Mouse (Mus musculus) kidney, postnatal 0 days (tissue): ENCODE data around the gene Olfr961. TPM values are rescaled to one million over a fixed set of nuclear protein-coding genes. Genes with fewer than 3 reads are reported as not detected.

Experiments used
- ATAC-seq: fragments of 200-750 bp; cut with Nextera tagmentation; replicated peaks from 2 replicates; pipeline ENCODE4 v1.8.0; 2017; ENCODE audit warnings: low read depth, moderate number of reproducible peaks, moderate TSS enrichment, moderate library complexity; ENCODE audit not compliant: low FRiP score
- DNase-seq: peaks from one replicate; pipeline ENCODE4 v3.0.0-alpha.2; 2016; ENCODE audit warnings: low spot score
- H3K27ac ChIP-seq: fragments of 300-500 bp; sonication (generic); 2 replicates; pipeline ENCODE4 v1.5.1; 2014; ENCODE audit warnings: mild to moderate bottlenecking
- H3K27me3 ChIP-seq: fragments of 300-500 bp; sonication (generic); 2 replicates; pipeline ENCODE4 v1.6.1; 2014; ENCODE audit warnings: low read length, mixed read lengths; ENCODE audit not compliant: insufficient read depth
- H3K36me3 ChIP-seq: fragments of 300-500 bp; sonication (generic); 2 replicates; pipeline ENCODE4 v1.6.1; 2014; ENCODE audit warnings: low read length, mixed read lengths; ENCODE audit not compliant: insufficient read depth
- H3K4me1 ChIP-seq: fragments of 300-500 bp; sonication (generic); replicated peaks from 2 replicates; pipeline ENCODE4 v1.6.1; 2014; ENCODE audit warnings: antibody characterized with exemption, low read length, mixed read lengths; ENCODE audit not compliant: insufficient read depth
- H3K4me2 ChIP-seq: fragments of 300-500 bp; sonication (generic); 2 replicates; pipeline ENCODE4 v1.6.1; 2014; ENCODE audit warnings: mild to moderate bottlenecking, low read length, moderate library complexity, mixed read lengths
- H3K4me3 ChIP-seq: fragments of 300-500 bp; sonication (generic); replicated peaks from 2 replicates; pipeline ENCODE4 v1.5.1; 2014; ENCODE audit warnings: low read depth, low read length
- H3K9ac ChIP-seq: fragments of 300-500 bp; sonication (generic); 2 replicates; pipeline ENCODE4 v1.6.1; 2014; ENCODE audit warnings: low read depth, low read length
- H3K9me3 ChIP-seq: fragments of 300-500 bp; sonication (generic); replicated peaks from 2 replicates; pipeline ENCODE4 v1.6.1; 2016; ENCODE audit warnings: low read length, inconsistent platforms, mixed read lengths
- CTCF ChIP-seq: IDR thresholded peaks from 2 replicates; pipeline ENCODE4 v1.5.1; 2016; ENCODE audit warnings: antibody characterized with exemption, low read depth, mild to moderate bottlenecking, moderate library complexity
- WGBS: fragments of 180-500 bp; shearing (Covaris S2); extraction: QIAGEN DNeasy Blood & Tissue Kit; methylation state at CpG from one replicate; pipeline ENCODE4 v1.1.7; 2014; 5-methylcytosine and 5-hydroxymethylcytosine counted together
- polyA plus RNA-seq: library from polyadenylated mRNA; unstranded; fragments of >200 nt; fragmentation: Nextera tagmentation; extraction: Ambion mirVana; gene quantifications from 2 replicates; pipeline ENCODE4 v1.2.1, GENCODE M21; 2015

The Olfr961 gene
- polyA plus RNA-seq, 1 experiment from 2014 or later, result not detected

DNA sequence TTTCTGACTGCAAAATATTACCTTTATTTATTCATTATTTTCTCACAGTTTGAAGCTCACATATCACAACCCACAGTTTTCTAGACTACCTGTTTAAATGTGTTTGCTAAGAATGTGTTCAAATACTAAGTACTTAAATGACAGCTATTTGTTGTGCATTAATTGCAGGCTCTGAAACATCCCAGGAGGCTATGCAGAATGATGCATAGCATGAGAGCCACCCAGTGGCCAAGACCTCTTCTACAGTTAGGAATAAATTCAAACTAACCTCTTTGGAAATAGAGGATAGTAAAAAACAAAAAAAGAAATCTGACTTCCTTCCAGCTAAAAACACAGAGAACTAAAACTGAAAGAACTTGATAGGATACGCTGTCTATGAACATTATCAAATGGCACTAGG lies 32.9 kb upstream of the Olfr961 start:
- Histone ChIP-seq H3K27ac (no peak overlapping the region), H3K4me1 (no peaks in the 10 kb centered on the region), H3K4me3 (no peak overlapping the region), H3K4me2 (no peak overlapping the region), H3K36me3 (no peaks in the 10 kb centered on the region), H3K9me3 (no peaks in the 10 kb centered on the region), H3K9ac (no peak overlapping the region), H3K27me3 (no peaks in the 10 kb centered on the region)
- DNase-seq, result peak; percentile 60
- TF ChIP-seq CTCF, result peak; percentile 65
- 61% methylated on average over 1 of the region's 1 CpGs for WGBS
- ATAC-seq, result no peak

DNA sequence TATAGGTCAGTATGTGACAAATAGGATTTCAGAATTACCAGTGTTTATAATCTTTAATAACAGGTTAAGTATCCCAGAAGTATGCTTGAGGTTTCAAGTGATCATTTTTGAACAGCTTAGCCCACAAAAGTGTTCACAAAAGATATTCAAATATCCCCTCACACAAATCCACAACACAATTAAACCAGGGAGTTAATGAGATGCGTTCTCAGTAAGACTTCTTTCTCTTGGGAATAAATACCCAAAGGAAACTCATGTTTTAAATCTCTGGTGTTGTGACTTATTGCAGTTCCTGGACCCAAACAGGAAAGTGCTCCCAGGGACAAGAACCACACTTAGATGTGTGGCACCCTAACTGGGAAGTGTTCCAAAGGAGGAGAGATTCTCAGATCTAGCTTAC lies 23.8 kb upstream of the Olfr961 start, which contains the start of gene Olfr960:
TSS of gene Olfr960 (plus strand) at position 301 of the 400 bp plus-strand sequence.
- DNase-seq, result no peak
- 83% methylated on average over 1 of the region's 1 CpGs for WGBS
- no peaks in the 10 kb centered on the region for H3K9me3 ChIP-seq
- H3K36me3 ChIP-seq, result no peaks in the 10 kb centered on the region
- H3K4me2 ChIP-seq, result no peak within 1 kb of the TSS
- no peak within 1 kb of the TSS for H3K4me3 ChIP-seq
- no peak for ATAC-seq
- no peak within 1 kb of the TSS for H3K27ac ChIP-seq
- no peaks in the 10 kb centered on the region for H3K4me1 ChIP-seq
- no peaks in the 10 kb centered on the region for H3K27me3 ChIP-seq
- TF ChIP-seq CTCF, result no peak
- no peak within 1 kb of the TSS for H3K9ac ChIP-seq

DNA sequence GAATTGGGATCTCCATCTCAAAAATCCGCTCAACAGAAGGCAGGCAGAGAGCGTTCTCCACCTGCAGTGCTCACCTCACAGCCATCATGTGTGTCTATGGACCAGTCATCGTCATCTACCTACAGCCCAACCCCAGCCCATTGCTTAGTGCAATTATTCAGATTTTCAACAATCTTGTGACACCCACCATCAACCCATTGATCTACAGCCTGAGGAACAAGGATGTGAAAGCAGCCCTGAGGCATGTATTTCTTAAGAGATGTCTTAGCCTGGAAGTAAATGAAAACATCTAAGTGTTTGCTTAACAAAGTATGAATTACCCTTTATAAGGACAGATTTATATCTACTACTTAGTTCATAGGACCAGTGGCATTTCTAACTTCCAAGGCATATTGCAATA lies 21.1 kb upstream of the Olfr961 start:
- Histone ChIP-seq H3K27me3 (no peaks in the 10 kb centered on the region), H3K4me1 (no peaks in the 10 kb centered on the region), H3K4me2 (no peak overlapping the region), H3K27ac (no peak overlapping the region), H3K9me3 (no peaks in the 10 kb centered on the region), H3K9ac (no peak overlapping the region), H3K4me3 (no peak overlapping the region), H3K36me3 (no peaks in the 10 kb centered on the region)
- DNase-seq (no peak), ATAC-seq (no peak)
- no peak for TF ChIP-seq CTCF
- WGBS, result 82% methylated on average over 3 of the region's 3 CpGs

DNA sequence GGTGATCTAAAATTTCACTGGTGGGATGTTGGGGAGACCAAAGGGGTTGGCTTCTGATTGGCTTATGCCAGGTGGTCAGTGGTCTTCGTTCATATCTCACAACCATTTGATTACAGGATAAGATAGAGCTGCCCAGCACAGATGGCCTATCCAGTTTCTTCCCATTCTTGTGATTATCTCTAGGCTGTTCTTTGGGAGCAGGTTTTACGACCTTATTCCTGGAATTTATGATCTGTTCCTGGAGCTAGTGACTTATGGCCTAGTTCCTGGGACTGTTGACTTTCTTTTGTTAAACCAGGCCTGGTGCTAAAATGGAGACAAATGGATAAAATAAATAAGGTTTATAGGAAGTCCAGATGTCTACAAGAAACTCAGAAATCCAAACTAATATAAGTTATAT lies 20.2 kb upstream of the Olfr961 start:
- no peak for TF ChIP-seq CTCF
- Histone ChIP-seq H3K36me3 (no peaks in the 10 kb centered on the region), H3K4me1 (no peaks in the 10 kb centered on the region), H3K27ac (no peak overlapping the region), H3K4me2 (no peak overlapping the region), H3K9ac (no peak overlapping the region), H3K4me3 (no peak overlapping the region), H3K9me3 (no peaks in the 10 kb centered on the region), H3K27me3 (no peaks in the 10 kb centered on the region)
- ATAC-seq (no peak), DNase-seq (peak; percentile 72)
- WGBS, result 15% methylated on average over 2 of the region's 2 CpGs

DNA sequence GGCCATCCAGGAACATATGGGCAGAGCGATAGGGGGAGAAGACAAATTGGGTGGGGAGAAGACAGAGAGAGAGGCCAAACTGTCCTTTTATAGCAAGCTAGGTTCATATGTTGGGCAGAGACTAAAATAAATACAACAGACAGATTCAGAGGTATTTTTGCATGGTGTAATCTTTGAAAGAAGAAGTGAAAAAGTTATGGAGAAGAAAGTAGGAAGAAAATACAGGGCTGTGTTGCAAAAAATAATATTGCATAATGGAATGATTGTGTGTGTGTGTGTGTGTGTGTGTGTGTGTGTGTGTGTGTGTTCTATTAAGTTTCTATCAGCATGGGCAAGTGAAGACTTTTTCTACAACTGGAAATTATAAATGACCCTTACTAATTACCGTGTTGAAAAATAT lies 15.8 kb upstream of the Olfr961 start:
- ATAC-seq (no peak), DNase-seq (no peak)
- Histone ChIP-seq H3K9me3 (no peaks in the 10 kb centered on the region), H3K27me3 (no peaks in the 10 kb centered on the region), H3K27ac (no peak overlapping the region), H3K4me1 (no peaks in the 10 kb centered on the region), H3K36me3 (no peaks in the 10 kb centered on the region), H3K4me3 (no peak overlapping the region), H3K9ac (no peak overlapping the region), H3K4me2 (no peak overlapping the region)
- TF ChIP-seq CTCF, result no peak
- WGBS, result 65% methylated on average over 2 of the region's 2 CpGs

DNA sequence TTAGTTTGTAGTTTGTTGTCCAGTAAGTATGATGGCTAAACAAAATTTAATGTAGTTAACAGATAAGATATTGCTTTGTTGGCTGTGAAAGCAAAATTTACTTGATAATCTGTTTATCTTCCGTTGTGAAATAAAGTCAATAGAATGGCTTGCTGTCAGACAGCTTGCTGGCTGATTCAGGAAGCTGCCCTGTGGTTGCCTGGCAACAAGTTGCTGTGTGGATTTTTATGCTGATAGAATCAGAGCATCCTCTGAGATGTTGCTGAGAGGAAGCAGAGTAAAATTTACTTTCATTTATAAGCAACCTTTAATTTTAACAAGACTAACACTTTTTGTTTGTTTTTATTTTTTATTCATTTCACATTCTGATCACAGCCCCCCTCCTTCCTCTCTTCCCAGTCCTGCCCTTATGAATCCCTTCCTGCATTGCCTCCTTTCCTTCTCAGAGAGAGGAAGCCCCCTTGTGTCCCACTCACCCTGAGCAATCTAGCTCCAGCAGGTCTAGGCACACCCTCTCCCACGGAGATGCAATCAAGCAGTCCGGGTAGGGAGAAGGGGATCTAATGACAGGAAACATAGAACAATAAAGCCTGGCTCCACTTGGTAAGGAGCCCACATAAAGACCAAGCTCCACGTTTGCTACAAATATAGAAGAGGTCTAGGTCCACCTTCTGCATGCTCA lies 10.8 kb upstream of the Olfr961 start:
- no peak overlapping the region for H3K4me2 ChIP-seq
- no peaks in the 10 kb centered on the region for H3K27me3 ChIP-seq
- no peak overlapping the region for H3K9ac ChIP-seq
- no peak overlapping the region for H3K4me3 ChIP-seq
- no peaks in the 10 kb centered on the region for H3K9me3 ChIP-seq
- WGBS, result 7% methylated on average over 4 of the region's 4 CpGs
- no peaks in the 10 kb centered on the region for H3K4me1 ChIP-seq
- DNase-seq (no peak), ATAC-seq (no peak)
- TF ChIP-seq CTCF, result no peak
- H3K36me3 ChIP-seq, result no peaks in the 10 kb centered on the region
- H3K27ac ChIP-seq, result no peak overlapping the region

DNA sequence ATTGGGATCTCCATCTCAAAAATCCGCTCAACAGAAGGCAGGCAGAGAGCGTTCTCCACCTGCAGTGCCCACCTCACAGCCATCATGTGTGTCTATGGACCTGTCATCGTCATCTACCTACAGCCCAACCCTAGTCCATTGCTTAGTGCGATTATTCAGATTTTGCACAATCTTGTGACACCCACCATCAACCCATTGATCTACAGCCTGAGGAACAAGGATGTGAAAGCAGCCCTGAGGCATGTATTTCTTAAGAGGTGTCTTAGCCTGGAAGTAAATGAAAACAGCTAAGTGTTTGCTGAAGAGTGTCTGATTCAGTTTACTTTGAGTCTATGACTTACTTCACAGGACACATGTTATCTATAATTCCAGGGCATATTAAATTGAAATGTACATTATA lies 2.5 kb downstream of the Olfr961 start:
- no peak overlapping the region for H3K9ac ChIP-seq
- no peaks in the 10 kb centered on the region for H3K9me3 ChIP-seq
- H3K36me3 ChIP-seq, result no peaks in the 10 kb centered on the region
- H3K4me3 ChIP-seq, result no peak overlapping the region
- no peaks in the 10 kb centered on the region for H3K27me3 ChIP-seq
- no peak for ATAC-seq
- no peaks in the 10 kb centered on the region for H3K4me1 ChIP-seq
- WGBS, result 90% methylated on average over 4 of the region's 4 CpGs
- no peak overlapping the region for H3K4me2 ChIP-seq
- H3K27ac ChIP-seq, result no peak overlapping the region
- no peak for TF ChIP-seq CTCF
- no peak for DNase-seq
